Mouse (Mus musculus): Measurements from ENCODE around the gene Cycs. TPM values are rescaled to one million over a fixed set of nuclear protein-coding genes. Genes with fewer than 3 reads are reported as not detected.

The Cycs gene
- polyA plus RNA-seq, 1 experiment: 3.7 TPM

DNA sequence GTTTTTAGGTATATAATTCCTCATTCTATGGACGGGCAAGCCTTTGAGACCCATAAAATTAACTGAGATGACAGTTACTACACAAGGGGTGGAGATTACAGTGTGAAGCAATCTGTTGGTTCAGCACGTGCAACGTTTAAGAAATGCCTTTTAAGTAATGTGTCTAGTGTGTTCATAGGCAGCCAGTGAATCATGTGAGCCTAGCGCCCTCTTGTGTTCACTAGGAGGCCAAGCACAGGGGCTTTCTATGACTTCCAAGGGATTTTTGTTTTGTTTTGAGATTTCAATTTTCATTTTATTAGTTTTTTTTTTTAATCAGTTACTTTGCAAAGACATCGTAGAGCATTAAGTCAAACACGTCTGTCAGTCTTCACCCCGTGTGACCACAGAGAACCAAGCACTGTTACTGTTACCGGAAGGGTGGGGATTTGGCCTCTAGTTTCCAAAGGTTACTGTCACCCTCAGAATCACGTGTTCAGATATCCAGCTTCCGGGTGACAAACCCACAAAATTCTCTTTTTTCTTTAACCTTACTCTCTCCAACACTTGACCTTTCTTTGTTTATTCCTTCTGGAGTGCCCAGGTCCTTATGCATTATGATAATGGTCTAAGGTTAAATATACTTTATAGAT lies 20.8 kb downstream of the Cycs start:
- H3K36me3 ChIP-seq (ENCODE audit: control insufficient read depth, insufficient read depth, low read length): no peaks in the 10 kb centered on the region
- H3K27me3 ChIP-seq (ENCODE audit: control insufficient read depth, insufficient read depth, low read length): no peaks in the 10 kb centered on the region
- no peak for TF ChIP-seq POLR2A (IDR thresholded peaks at IDR 0.05; ENCODE audit: control insufficient read depth, low read depth, low read length)
- TF ChIP-seq CTCF (IDR thresholded peaks at IDR 0.05; ENCODE audit: control insufficient read depth, insufficient read depth, insufficient replicate concordance, low read depth, low read length): peak; percentile 20; the same call in 1 of the 2 replicates
- no peak overlapping the region for H3K27ac ChIP-seq (ENCODE audit: control insufficient read depth, insufficient read depth, low read depth, low read length)
- H3K4me3 ChIP-seq (ENCODE audit: control insufficient read depth, low read depth, low read length): no peak overlapping the region
- H3K4me1 ChIP-seq (ENCODE audit: control insufficient read depth, insufficient read depth, low read length): no peaks in the 10 kb centered on the region

DNA sequence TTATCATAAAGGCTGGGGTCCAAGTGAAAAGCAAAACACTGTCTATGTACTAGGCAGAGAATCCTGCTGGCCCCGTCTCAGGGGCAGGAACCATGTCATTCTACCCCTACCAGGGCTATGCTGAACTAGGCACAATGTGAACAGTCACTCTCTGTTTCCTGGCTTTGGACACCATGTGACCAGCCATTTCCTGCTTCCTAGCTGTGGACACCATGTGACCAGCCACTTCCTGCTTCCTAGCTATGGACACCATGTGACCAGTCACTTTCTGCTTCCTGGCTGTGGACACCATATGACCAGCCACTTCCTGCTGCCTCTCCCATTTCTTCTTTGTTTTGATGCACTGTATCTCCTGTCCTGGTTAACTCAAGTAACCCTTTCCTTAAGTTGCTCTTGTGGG lies 23.8 kb downstream of the Cycs start:
- no peaks in the 10 kb centered on the region for H3K27me3 ChIP-seq (ENCODE audit: control insufficient read depth, insufficient read depth, low read length)
- TF ChIP-seq POLR2A (IDR thresholded peaks at IDR 0.05; ENCODE audit: control insufficient read depth, low read depth, low read length) (no peak), CTCF (IDR thresholded peaks at IDR 0.05; ENCODE audit: control insufficient read depth, insufficient read depth, insufficient replicate concordance, low read depth, low read length) (no peak)
- H3K27ac ChIP-seq (ENCODE audit: control insufficient read depth, insufficient read depth, low read depth, low read length): no peak overlapping the region
- no peak overlapping the region for H3K4me3 ChIP-seq (ENCODE audit: control insufficient read depth, low read depth, low read length)
- H3K4me1 ChIP-seq (ENCODE audit: control insufficient read depth, insufficient read depth, low read length): no peaks in the 10 kb centered on the region
- no peaks in the 10 kb centered on the region for H3K36me3 ChIP-seq (ENCODE audit: control insufficient read depth, insufficient read depth, low read length)

DNA sequence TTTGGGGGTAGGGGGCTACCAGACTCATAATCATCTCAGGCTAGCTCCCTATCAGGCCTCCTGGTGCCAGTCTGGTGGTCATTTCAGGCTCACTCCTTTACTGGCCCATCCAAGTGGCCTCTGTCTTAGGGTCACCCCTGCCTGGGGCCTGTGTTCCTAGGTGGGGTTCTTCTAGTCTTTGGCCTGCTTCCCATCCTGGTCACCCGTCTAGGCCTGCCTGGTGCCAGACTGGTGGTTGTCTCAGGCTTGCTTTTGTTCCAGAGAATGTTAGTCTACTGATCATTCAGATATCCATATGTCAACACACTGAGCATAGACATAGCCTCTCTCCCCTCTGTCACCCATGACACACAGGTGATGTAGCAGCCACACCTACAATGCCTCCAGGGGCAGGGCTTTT lies 26.7 kb downstream of the Cycs start:
- no peaks in the 10 kb centered on the region for H3K36me3 ChIP-seq (ENCODE audit: control insufficient read depth, insufficient read depth, low read length)
- no peak for TF ChIP-seq POLR2A (IDR thresholded peaks at IDR 0.05; ENCODE audit: control insufficient read depth, low read depth, low read length)
- no peak for TF ChIP-seq CTCF (IDR thresholded peaks at IDR 0.05; ENCODE audit: control insufficient read depth, insufficient read depth, insufficient replicate concordance, low read depth, low read length)
- no peaks in the 10 kb centered on the region for H3K4me1 ChIP-seq (ENCODE audit: control insufficient read depth, insufficient read depth, low read length)
- no peak overlapping the region for H3K27ac ChIP-seq (ENCODE audit: control insufficient read depth, insufficient read depth, low read depth, low read length)
- no peak overlapping the region for H3K4me3 ChIP-seq (ENCODE audit: control insufficient read depth, low read depth, low read length)
- no peaks in the 10 kb centered on the region for H3K27me3 ChIP-seq (ENCODE audit: control insufficient read depth, insufficient read depth, low read length)

DNA sequence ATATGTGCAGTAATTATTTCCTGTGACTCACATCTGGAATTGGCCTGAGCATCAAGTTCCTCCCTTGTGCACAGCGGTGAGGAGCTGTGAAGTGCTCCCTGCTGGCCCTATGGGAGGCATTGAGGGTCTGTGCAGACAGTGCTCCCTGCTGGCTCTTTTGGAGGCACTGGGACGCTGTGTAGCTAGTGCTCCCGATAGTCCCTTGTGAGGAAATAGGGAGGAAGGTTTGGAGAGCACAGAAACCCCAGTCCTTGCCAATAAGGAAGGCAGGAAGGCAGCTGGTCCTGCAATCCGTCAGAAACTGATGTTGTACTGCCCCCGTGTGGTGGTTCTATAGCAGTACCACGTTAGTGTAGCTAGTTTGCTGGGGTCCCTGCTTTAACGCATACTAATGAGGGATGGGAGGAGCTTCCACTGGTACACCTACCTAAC lies 29.9 kb downstream of the Cycs start:
- TF ChIP-seq CTCF (IDR thresholded peaks at IDR 0.05; ENCODE audit: control insufficient read depth, insufficient read depth, insufficient replicate concordance, low read depth, low read length) (peak; percentile 86; the same call in 1 of the 2 replicates), POLR2A (IDR thresholded peaks at IDR 0.05; ENCODE audit: control insufficient read depth, low read depth, low read length) (no peak)

DNA sequence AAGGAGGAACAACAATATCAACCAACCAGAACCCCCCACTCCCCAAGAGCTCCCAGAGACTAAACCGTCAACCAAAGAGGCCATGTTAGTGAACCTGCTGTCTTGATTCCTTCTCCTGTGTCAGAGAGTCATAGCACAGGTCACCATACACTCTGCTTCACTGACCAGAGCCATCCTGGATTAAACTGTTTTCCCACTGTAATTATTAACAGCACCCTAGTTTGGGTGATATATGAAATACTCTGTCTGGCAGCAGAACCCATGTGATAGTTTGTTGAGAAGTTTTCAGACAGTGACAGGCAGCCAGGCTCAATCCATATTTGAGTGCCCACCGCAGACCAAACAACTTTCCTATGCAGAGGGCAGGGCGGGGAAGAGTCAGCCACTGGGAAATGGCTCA lies 31.0 kb downstream of the Cycs start:
- Histone ChIP-seq H3K27ac (ENCODE audit: control insufficient read depth, insufficient read depth, low read depth, low read length) (no peak overlapping the region), H3K27me3 (ENCODE audit: control insufficient read depth, insufficient read depth, low read length) (no peaks in the 10 kb centered on the region), H3K4me1 (ENCODE audit: control insufficient read depth, insufficient read depth, low read length) (no peaks in the 10 kb centered on the region), H3K36me3 (ENCODE audit: control insufficient read depth, insufficient read depth, low read length) (no peaks in the 10 kb centered on the region), H3K4me3 (ENCODE audit: control insufficient read depth, low read depth, low read length) (no peak overlapping the region)
- no peak for TF ChIP-seq CTCF (IDR thresholded peaks at IDR 0.05; ENCODE audit: control insufficient read depth, insufficient read depth, insufficient replicate concordance, low read depth, low read length)
- no peak for TF ChIP-seq POLR2A (IDR thresholded peaks at IDR 0.05; ENCODE audit: control insufficient read depth, low read depth, low read length)

More for the DNA sequence above, 29.9 kb downstream of the Cycs start:
- no peaks in the 10 kb centered on the region for H3K27me3 ChIP-seq (ENCODE audit: control insufficient read depth, insufficient read depth, low read length)
- no peak overlapping the region for H3K4me3 ChIP-seq (ENCODE audit: control insufficient read depth, low read depth, low read length)
- H3K27ac ChIP-seq (ENCODE audit: control insufficient read depth, insufficient read depth, low read depth, low read length): no peak overlapping the region
- H3K36me3 ChIP-seq (ENCODE audit: control insufficient read depth, insufficient read depth, low read length): no peaks in the 10 kb centered on the region
- no peaks in the 10 kb centered on the region for H3K4me1 ChIP-seq (ENCODE audit: control insufficient read depth, insufficient read depth, low read length)

DNA sequence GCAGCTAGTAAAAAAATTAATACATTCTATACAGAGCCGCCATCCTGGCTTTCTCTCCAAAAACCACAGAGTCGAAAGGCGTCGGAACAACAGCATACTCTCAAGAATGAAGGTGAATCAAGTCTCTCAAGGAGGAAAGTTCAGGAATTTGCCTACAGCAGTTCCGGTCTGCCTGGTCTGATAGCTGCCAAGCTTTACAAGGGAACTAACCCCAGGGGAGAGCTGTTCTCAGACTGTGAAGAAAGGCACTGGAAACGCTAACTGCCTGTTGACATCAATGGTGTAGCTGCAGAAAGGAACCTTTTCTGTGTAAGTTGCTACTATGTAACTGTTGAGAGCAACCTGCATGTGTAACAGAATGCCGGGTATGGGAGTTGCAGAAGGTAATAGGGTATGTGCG lies 34.4 kb downstream of the Cycs start:
- Histone ChIP-seq H3K36me3 (ENCODE audit: control insufficient read depth, insufficient read depth, low read length) (no peaks in the 10 kb centered on the region), H3K4me3 (ENCODE audit: control insufficient read depth, low read depth, low read length) (no peak overlapping the region), H3K27ac (ENCODE audit: control insufficient read depth, insufficient read depth, low read depth, low read length) (no peak overlapping the region), H3K27me3 (ENCODE audit: control insufficient read depth, insufficient read depth, low read length) (no peaks in the 10 kb centered on the region; the same call in 1 of the 2 replicates), H3K4me1 (ENCODE audit: control insufficient read depth, insufficient read depth, low read length) (peaks cover 5% of the 10 kb centered on the region)
- TF ChIP-seq POLR2A (IDR thresholded peaks at IDR 0.05; ENCODE audit: control insufficient read depth, low read depth, low read length): no peak
- no peak for TF ChIP-seq CTCF (IDR thresholded peaks at IDR 0.05; ENCODE audit: control insufficient read depth, insufficient read depth, insufficient replicate concordance, low read depth, low read length)

DNA sequence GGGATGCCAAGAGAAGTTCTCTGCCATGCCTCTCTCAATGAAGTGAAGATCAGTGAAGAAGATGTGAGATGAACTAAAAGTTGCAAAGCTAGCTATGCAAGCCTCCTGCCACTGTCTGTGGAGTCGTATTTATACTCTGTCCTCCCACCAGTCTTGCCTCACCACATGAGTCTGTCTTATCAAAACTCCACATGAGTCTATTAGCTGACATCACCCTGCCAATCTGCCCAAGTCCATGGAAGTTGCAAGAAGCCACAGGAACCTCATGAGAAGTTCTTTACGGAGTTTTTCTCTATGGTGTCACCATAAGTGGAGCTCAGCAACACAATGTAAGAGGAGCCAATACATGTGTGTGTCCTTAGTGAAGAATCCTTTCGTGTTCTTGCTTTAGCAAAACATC lies 35.3 kb downstream of the Cycs start:
- Histone ChIP-seq H3K4me3 (ENCODE audit: control insufficient read depth, low read depth, low read length) (no peak overlapping the region), H3K27ac (ENCODE audit: control insufficient read depth, insufficient read depth, low read depth, low read length) (no peak overlapping the region), H3K27me3 (ENCODE audit: control insufficient read depth, insufficient read depth, low read length) (no peaks in the 10 kb centered on the region; the same call in 1 of the 2 replicates), H3K36me3 (ENCODE audit: control insufficient read depth, insufficient read depth, low read length) (no peaks in the 10 kb centered on the region), H3K4me1 (ENCODE audit: control insufficient read depth, insufficient read depth, low read length) (peaks cover 7% of the 10 kb centered on the region)
- TF ChIP-seq POLR2A (IDR thresholded peaks at IDR 0.05; ENCODE audit: control insufficient read depth, low read depth, low read length): no peak
- no peak for TF ChIP-seq CTCF (IDR thresholded peaks at IDR 0.05; ENCODE audit: control insufficient read depth, insufficient read depth, insufficient replicate concordance, low read depth, low read length)

All from testis, adult 2 months (tissue).